Mouse (Mus musculus): ENCODE results near the gene Repin1. TPM values are rescaled to one million over a fixed set of nuclear protein-coding genes. Genes with fewer than 3 reads are reported as not detected.
"Not testable (repeated sequence)": the region's sequence is repeated elsewhere in the genome, so short reads cannot be mapped to it uniquely, and the experiment has no call there.

Repin1 gene
- total RNA-seq, 2 experiments from 2014 or later, result 67.2 to 77.6 TPM

DNA sequence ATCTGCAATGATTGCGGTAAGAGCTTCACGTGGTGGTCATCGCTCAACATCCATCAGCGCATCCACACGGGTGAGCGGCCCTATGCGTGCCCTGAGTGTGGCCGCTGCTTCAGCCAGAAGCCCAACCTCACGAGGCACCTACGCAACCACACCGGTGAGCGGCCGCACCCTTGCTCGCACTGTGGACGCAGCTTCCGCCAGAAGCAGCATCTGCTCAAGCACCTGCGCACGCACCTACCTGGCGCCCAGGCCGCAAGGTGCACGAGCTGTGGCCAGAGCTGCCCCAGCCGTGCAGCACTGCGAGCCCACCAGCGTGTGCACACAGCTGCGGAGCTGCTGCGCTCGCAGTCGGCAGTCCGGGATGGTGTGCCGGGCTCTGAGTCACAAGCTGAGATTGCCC is 26.3 kb downstream of the Repin1 start:
- no peak for DNase-seq (ENCODE audit: low spot score in 2 of 2)

- not testable (repeated sequence) for DNase-seq (ENCODE audit: low spot score in 2 of 2)
Observed at GRCm38 (mm10) chr6:48622186-48622843, 28.6 kb downstream of the Repin1 start.

DNA sequence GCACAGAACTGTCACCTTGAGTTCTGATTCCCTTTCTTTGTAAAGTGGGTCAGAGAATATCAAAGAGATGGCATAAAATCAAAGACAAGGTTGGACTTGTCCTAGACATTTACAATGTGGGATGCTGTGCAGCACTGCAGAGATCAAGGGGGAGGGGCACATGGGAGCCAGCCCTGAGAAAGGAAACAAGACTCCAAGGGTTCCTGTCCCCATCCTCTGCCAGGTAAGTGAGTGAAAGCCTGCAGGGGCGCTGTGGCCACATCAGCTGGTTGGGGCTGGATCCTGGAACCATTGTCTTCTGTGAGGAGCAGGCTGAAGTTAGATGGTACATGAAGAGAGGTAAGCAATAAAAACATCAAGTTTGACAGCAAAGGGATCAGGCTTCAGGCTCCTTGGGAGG is 29.8 kb downstream of the Repin1 start:
- DNase-seq (ENCODE audit: low spot score in 2 of 2), result no peak

- no peak for DNase-seq (ENCODE audit: low spot score in 2 of 2)
Observed at GRCm38 (mm10) chr6:48626464-48626863, 32.8 kb downstream of the Repin1 start, which contains the start of gene AI854703. TSS of gene AI854703 (plus strand) at chr6:48626764.

DNA sequence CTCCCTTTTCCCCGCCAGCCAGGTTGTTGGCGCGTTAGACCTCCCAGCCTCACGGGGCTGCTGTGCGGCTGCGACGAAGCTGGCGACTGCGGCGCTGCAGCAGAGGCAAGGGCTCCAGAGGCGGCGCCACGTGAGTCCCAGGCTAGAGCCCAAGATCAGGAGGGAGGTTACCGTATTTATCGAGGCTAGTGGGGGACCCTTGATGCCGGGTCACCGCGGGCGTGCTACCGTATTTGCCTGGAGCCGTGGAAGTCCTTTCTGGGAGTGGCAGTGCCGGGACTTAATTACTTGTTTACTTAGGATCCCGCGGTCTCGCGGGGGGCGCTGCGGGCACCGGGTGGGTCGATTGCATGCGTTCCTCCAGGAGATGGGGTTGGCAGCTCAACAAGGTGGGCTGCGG is 33.3 kb downstream of the Repin1 start:
- DNase-seq (ENCODE audit: low spot score in 2 of 2), result peak; percentile 52 to 53

GRCm38 (mm10) chr6:48627511-48627924 is 33.8 kb downstream of the Repin1 start:
- DNase-seq (ENCODE audit: low spot score in 2 of 2), result no peak

GRCm38 (mm10) chr6:48628377-48628776 is 34.7 kb downstream of the Repin1 start:
- no peak for DNase-seq (ENCODE audit: low spot score in 2 of 2)

DNA sequence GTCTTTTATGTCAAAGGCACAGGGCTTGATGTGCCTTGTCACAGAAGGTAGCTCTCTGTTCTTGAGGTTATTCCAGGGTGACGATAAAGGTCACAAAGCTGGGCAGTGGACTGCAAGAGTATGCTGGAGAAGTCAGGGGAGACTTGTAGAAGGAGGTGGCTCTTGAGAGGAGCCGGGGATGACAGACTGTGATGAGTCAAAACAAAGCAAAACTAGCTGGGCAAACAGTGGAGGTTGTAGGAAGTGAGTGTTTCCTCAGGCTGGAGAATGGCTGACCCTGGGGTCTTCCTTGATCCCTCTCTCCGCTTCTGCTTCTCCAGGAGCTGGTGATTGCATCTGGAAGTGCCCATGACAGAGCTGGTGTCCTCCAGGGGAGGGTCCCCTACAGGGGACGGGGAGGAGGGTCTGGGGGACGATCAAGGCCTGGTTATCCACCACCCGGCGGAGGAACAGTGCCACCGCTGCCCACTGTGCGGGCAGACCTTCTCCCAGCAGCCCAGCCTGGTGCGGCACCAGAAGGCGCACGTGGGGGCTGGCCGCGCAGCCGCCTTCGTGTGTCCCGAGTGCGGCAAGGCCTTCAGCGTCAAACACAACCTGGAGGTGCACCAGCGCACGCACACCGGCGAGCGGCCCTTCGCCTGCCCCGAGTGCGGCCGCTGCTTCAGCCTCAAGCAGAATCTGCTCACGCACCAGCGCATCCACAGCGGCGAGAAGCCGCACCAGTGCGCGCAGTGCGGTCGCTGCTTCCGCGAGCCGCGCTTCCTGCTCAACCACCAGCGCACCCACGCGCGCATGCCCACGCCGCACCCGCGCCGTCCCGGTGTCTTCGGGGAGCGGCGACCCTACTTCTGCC is 35.4 kb downstream of the Repin1 start:
- DNase-seq (ENCODE audit: low spot score in 2 of 2), result no peak

DNA sequence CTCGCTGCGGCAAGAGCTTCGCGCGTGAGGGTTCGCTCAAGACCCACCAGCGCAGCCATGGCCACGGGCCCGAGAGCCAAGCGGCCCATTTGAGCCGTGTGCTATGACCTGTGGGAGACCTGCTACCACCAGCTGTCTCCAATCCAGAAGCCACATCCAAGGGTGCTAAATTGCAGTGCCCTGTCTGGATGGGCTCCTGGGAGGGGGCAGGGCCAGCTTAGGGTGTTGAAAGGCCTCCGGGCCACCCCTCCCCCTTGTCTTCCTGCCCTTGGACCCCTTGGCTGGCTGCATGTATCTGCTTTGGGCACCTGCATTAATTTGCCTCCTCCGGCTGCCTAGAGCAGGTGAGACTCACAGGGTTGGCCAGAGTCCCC is 36.0 kb downstream of the Repin1 start:
- no peak for DNase-seq (ENCODE audit: low spot score in 2 of 2)

DNA sequence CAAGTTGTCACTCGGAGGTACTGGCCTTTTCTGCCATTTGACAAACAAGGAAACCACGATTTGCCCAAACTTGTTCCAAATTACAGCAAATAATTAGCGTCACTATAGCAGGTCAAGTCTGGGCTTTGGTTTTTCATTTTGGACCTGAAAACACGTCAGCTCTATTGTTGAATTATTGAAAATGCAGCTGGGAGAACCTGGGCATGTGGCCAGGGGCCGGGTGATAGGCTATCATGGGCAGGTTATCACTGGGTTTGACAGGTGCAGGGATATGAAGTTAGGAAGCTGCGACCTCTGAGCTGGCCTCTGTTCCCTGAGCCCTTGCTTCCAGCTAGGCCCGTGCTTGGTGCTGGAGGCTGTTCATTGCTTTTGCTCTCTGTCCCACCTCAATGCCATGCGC is 37.1 kb downstream of the Repin1 start:
- no peak for DNase-seq (ENCODE audit: low spot score in 2 of 2)

- no peak for DNase-seq (ENCODE audit: low spot score in 2 of 2)
Observed at GRCm38 (mm10) chr6:48635105-48635504, 41.4 kb downstream of the Repin1 start.

- no peak for DNase-seq (ENCODE audit: low spot score in 2 of 2)
Observed at GRCm38 (mm10) chr6:48636515-48636914, 42.8 kb downstream of the Repin1 start.

DNA sequence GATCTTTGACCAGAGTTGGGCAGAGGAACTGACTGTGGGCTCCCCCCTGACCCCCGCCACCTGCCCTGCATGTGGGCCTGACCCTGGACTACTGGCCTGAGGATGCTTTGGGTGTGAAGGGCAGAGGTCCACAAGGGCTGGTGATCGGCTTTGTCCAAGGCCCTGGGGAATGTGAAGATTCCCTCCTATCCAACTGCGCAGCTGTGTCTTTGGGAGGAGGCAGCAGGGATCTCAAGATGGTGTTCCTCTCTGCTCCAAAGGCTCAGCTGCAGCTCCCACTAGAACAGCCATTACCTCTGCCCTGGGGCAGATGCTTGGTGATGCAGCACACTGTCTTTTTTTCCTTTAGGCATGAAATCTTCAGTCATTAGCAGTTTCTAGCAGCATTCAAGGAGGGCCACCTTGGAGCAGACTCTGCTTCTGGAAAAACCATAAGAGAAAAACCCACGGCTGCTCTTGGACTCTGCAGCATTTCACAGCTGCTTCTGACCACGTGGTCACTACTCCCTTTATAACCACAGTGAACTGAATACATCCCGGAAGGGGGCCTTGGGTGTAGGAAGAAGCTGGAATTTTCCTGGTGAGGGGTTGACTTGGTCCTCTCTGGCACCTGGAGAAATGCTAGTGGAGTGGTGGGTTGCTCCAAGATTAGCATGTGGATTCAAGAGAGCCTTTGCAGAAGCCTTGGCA is 44.3 kb downstream of the Repin1 start:
- DNase-seq (ENCODE audit: low spot score in 2 of 2), result no peak

DNA sequence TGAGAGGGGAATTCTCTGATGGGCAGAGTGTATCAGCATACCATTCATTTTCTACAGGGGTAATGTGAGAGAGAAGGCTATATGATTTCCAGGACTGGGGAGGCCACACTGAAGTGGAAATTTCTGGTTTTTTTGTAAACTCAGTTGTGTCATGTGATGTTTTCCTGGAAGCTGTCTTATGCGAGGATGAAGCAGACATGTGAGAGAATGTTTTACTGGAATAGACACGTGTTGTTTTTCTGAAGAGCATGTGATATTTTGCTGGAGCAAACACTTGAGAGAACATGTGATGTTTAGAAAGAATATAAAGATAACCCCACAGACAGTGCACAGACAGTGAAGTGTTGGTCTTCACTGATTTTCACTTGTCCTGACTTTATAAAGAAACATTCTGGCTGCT is 44.9 kb downstream of the Repin1 start:
- DNase-seq (ENCODE audit: low spot score in 2 of 2), result no peak

DNA sequence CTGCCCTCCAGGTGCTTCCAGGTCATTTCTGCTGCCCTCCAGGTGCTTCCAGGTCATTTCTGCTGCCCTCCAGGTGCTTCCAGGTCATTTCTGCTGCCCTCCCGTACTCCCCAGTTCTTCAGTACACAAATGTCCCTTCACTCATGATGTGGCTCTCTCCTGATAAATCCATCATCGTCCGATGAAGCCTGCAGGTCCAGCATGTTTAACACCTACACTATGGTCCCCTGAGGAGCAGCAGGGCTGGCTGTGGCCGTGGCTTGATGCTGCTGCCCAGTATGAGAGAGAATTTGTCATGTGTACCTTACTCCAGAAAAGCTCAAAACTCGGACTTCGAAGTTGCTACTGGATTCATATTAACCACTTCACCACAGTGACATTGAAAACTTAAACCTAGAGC is 47.7 kb downstream of the Repin1 start:
- no peak for DNase-seq (ENCODE audit: low spot score in 2 of 2)

GRCm38 (mm10) chr6:48642764-48643292 is 49.1 kb downstream of the Repin1 start:
- DNase-seq (ENCODE audit: low spot score in 2 of 2), result no peak

DNA sequence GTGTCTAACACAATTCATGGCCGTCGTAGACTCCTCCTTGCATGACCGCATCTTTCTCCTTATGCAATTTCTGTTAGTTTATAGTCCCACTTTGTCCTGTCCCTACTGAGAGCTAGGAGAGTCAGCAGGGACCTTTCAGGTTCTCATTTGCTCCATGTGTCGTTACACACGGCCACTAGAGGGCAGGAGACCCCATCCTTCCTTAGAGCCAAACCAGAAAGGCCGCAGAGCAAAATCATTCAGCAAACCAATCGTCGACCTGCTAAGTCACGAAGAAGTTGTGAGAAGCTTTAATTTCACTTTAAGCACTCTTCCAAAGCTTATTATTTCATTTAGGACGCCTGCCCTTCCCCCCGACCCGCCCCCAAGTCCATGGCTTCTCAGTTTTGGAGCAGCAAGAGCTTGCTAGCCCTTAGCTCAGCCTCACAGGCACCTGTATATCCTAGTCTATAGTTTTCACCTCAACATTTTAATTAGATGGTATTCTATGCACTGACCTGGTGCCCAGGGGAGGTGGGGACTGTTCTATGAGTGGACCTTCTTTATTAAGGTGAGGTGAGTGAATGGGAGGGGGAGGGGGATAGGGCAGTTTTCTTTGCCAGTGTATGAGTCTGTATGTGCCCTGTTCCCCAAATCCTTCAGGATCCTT is 52.1 kb downstream of the Repin1 start:
- peak; percentile 65 to 68 for DNase-seq (ENCODE audit: low spot score in 2 of 2)

GRCm38 (mm10) chr6:48646309-48646690 is 52.6 kb downstream of the Repin1 start:
- DNase-seq (ENCODE audit: low spot score in 2 of 2), result no peak

GRCm38 (mm10) chr6:48646995-48647394 is 53.3 kb downstream of the Repin1 start, which contains the start of gene Gimap8:
TSS of gene Gimap8 (plus strand) at chr6:48647234.
- peak in 1 of 2 experiments; percentile 47 for DNase-seq (ENCODE audit: low spot score in 2 of 2)

DNA sequence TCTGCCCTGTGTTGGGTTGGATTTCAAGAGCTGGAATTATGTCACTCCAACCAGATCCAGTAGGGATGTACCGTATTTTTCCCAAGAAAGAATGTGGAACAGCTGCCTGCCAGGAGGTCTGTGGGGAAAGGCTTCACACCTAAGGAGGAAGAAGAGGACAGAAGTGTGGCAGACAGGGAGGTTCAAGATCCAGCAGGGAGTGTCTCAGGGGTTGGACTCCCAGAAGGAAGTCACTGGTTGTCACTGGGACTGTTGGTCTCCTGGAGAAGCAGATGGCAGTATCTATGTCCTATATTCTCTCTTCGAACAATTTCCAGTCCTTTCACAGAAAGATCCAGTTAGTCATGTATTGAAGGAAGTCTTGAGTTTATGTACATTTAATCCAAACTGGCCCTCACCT is 53.9 kb downstream of the Repin1 start:
- no peak for DNase-seq (ENCODE audit: low spot score in 2 of 2)
